Mouse (Mus musculus): ENCODE results near the gene Glyctk. TPM values are rescaled to one million over a fixed set of nuclear protein-coding genes. Genes with fewer than 3 reads are reported as not detected.

Glyctk gene
- polyA plus RNA-seq, 1 experiment from 2014 or later = 3.5 TPM

GRCm38 (mm10) chr9:106144176-106144575 lies 13.8 kb downstream of the Glyctk start:
- H3K4me1 ChIP-seq (ENCODE audit: control insufficient read depth, insufficient read depth, low read length) = peaks cover 10% of the 10 kb centered on the region

DNA sequence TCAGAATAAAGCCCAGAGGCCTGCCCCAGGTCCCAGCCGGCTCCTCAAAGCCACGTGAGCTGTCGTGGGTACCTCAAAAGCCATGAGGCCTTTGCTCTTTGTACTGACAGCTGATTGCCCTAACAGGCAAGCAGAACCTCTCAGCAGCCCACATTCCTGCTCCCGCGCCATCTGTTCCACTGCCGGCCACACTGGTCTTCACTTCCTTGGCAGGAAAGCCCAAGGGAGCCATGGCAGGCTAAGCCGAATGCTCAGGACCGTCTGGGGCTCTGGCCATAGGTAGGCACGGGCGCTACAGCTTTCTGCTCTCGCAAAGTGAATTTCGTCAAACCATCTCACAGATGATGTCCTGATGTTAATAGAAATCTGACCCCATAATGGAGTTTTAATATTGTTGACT lies 16.0 kb downstream of the Glyctk start:
- Histone ChIP-seq H3K4me1 (ENCODE audit: control insufficient read depth, insufficient read depth, low read length) (no peaks in the 10 kb centered on the region), H3K27ac (ENCODE audit: low read length) (no peak overlapping the region), H3K4me2 (ENCODE audit: low read depth, low read length) (no peak overlapping the region), H3K4me3 (replicated peaks; ENCODE audit: low read length) (no peak overlapping the region), H3K36me3 (ENCODE audit: control insufficient read depth, insufficient read depth, low read length) (no peaks in the 10 kb centered on the region), H3K9me3 (replicated peaks; ENCODE audit: control insufficient read depth, low read length) (no peaks in the 10 kb centered on the region), H3K27me3 (ENCODE audit: control insufficient read depth, insufficient read depth, low read length) (no peaks in the 10 kb centered on the region), H3K9ac (ENCODE audit: low read length) (no peak overlapping the region)
- 83% methylated on average over 12 of the region's 12 CpGs for WGBS
- ATAC-seq (ENCODE audit: insufficient read depth, low FRiP score) = no peak

More at GRCm38 (mm10) chr9:106144176-106144575, 13.8 kb downstream of the Glyctk start:
- no peak overlapping the region for H3K4me2 ChIP-seq (ENCODE audit: low read depth, low read length)
- no peaks in the 10 kb centered on the region for H3K36me3 ChIP-seq (ENCODE audit: control insufficient read depth, insufficient read depth, low read length)
- H3K9ac ChIP-seq (ENCODE audit: low read length) = no peak overlapping the region
- no peak overlapping the region for H3K4me3 ChIP-seq (replicated peaks; ENCODE audit: low read length)
- 84% methylated on average over 7 of the region's 7 CpGs for WGBS
- ATAC-seq (ENCODE audit: insufficient read depth, low FRiP score) = no peak
- no peaks in the 10 kb centered on the region for H3K9me3 ChIP-seq (replicated peaks; ENCODE audit: control insufficient read depth, low read length)
- no peak overlapping the region for H3K27ac ChIP-seq (ENCODE audit: low read length)
- 0 out of 2 replicates have a peak, but pooled peaks cover 16% of the 10 kb centered on the region for H3K27me3 ChIP-seq (ENCODE audit: control insufficient read depth, insufficient read depth, low read length)

GRCm38 (mm10) chr9:106139763-106140162 lies 18.2 kb downstream of the Glyctk start:
- Histone ChIP-seq H3K9me3 (replicated peaks; ENCODE audit: control insufficient read depth, low read length) (no peaks in the 10 kb centered on the region), H3K4me2 (ENCODE audit: low read depth, low read length) (no peak overlapping the region), H3K27ac (ENCODE audit: low read length) (no peak overlapping the region), H3K4me3 (replicated peaks; ENCODE audit: low read length) (no peak overlapping the region), H3K4me1 (ENCODE audit: control insufficient read depth, insufficient read depth, low read length) (no peaks in the 10 kb centered on the region), H3K27me3 (ENCODE audit: control insufficient read depth, insufficient read depth, low read length) (no peaks in the 10 kb centered on the region), H3K36me3 (ENCODE audit: control insufficient read depth, insufficient read depth, low read length) (no peaks in the 10 kb centered on the region), H3K9ac (ENCODE audit: low read length) (no peak overlapping the region)
- 53% methylated on average over 10 of the region's 10 CpGs for WGBS
- ATAC-seq (ENCODE audit: insufficient read depth, low FRiP score) = no peak

GRCm38 (mm10) chr9:106137671-106138216 lies 20.2 kb downstream of the Glyctk start:
- H3K4me1 ChIP-seq (ENCODE audit: control insufficient read depth, insufficient read depth, low read length) = no peaks in the 10 kb centered on the region
- no peak overlapping the region for H3K9ac ChIP-seq (ENCODE audit: low read length)
- H3K27me3 ChIP-seq (ENCODE audit: control insufficient read depth, insufficient read depth, low read length) = no peaks in the 10 kb centered on the region
- WGBS = 69% methylated on average over 10 of the region's 10 CpGs
- no peaks in the 10 kb centered on the region for H3K9me3 ChIP-seq (replicated peaks; ENCODE audit: control insufficient read depth, low read length)
- ATAC-seq (ENCODE audit: insufficient read depth, low FRiP score) = no peak
- H3K27ac ChIP-seq (ENCODE audit: low read length) = no peak overlapping the region
- H3K36me3 ChIP-seq (ENCODE audit: control insufficient read depth, insufficient read depth, low read length) = no peaks in the 10 kb centered on the region
- H3K4me3 ChIP-seq (replicated peaks; ENCODE audit: low read length) = no peak overlapping the region
- no peak overlapping the region for H3K4me2 ChIP-seq (ENCODE audit: low read depth, low read length)

DNA sequence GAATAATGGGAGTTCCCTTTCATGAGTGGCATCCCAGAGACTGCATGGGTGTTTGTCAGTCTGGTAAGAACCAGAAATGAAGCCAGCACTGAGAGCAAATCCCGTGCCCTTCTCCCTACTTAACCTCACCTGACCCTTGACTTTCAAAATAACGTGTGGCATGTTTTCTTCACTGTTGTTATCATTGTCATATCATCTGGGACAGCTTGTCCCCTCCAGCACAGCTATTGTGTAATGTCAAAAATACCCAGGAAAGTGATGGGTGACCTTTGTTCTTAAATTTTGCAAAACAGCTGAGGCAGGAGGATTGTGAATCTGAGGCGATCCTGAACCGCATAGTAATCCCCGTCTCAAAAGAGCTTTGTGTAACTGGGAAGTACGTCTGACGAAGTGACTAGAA lies 27.7 kb downstream of the Glyctk start:
- 76% methylated on average over 7 of the region's 7 CpGs for WGBS

DNA sequence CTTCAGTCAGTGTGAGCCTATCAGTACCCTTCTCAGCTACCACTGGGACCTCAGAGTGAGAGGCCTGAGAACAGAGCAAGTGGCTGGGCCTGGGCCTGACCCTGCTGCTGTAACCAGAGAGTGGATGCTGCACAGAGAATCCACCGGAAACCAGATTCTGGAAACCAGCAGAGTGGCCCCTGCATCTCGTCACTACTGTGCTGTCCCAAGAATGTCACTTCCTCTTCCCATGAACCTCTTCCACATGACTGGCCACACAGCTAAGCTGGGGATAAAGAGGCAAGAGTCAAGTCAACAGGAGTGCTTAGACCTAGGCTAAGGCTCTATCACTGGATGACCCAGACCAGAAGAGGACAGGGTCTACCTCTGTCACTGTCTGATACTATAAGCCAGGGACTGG lies 28.9 kb downstream of the Glyctk start:
- no peak overlapping the region for H3K9ac ChIP-seq (ENCODE audit: low read length)
- no peaks in the 10 kb centered on the region for H3K27me3 ChIP-seq (ENCODE audit: control insufficient read depth, insufficient read depth, low read length)
- H3K4me3 ChIP-seq (replicated peaks; ENCODE audit: low read length) = no peak overlapping the region
- no peaks in the 10 kb centered on the region for H3K9me3 ChIP-seq (replicated peaks; ENCODE audit: control insufficient read depth, low read length)
- 72% methylated on average over 2 of the region's 2 CpGs for WGBS
- no peaks in the 10 kb centered on the region for H3K4me1 ChIP-seq (ENCODE audit: control insufficient read depth, insufficient read depth, low read length)
- no peaks in the 10 kb centered on the region for H3K36me3 ChIP-seq (ENCODE audit: control insufficient read depth, insufficient read depth, low read length)
- H3K4me2 ChIP-seq (ENCODE audit: low read depth, low read length) = no peak overlapping the region
- no peak for ATAC-seq (ENCODE audit: insufficient read depth, low FRiP score)
- H3K27ac ChIP-seq (ENCODE audit: low read length) = no peak overlapping the region

More for the DNA sequence above, 27.7 kb downstream of the Glyctk start:
- Histone ChIP-seq H3K4me1 (ENCODE audit: control insufficient read depth, insufficient read depth, low read length) (no peaks in the 10 kb centered on the region), H3K9me3 (replicated peaks; ENCODE audit: control insufficient read depth, low read length) (no peaks in the 10 kb centered on the region), H3K27ac (ENCODE audit: low read length) (no peak overlapping the region), H3K4me3 (replicated peaks; ENCODE audit: low read length) (no peak overlapping the region), H3K27me3 (ENCODE audit: control insufficient read depth, insufficient read depth, low read length) (no peaks in the 10 kb centered on the region), H3K36me3 (ENCODE audit: control insufficient read depth, insufficient read depth, low read length) (no peaks in the 10 kb centered on the region), H3K9ac (ENCODE audit: low read length) (no peak overlapping the region), H3K4me2 (ENCODE audit: low read depth, low read length) (no peak overlapping the region)
- no peak for ATAC-seq (ENCODE audit: insufficient read depth, low FRiP score)

- no peak for ATAC-seq (ENCODE audit: insufficient read depth, low FRiP score)
- no peaks in the 10 kb centered on the region for H3K4me1 ChIP-seq (ENCODE audit: control insufficient read depth, insufficient read depth, low read length)
- 19% methylated on average over 2 of the region's 2 CpGs for WGBS
These were observed 31.1 kb downstream of the Glyctk start for GRCm38 (mm10) chr9:106126786-106127251.

GRCm38 (mm10) chr9:106123599-106123998 lies 34.3 kb downstream of the Glyctk start:
- no peaks in the 10 kb centered on the region for H3K4me1 ChIP-seq (ENCODE audit: control insufficient read depth, insufficient read depth, low read length)
- no peak; the same call in 1 of the 2 replicates for ATAC-seq (ENCODE audit: insufficient read depth, low FRiP score)
- H3K4me3 ChIP-seq (replicated peaks; ENCODE audit: low read length) = no peak overlapping the region
- H3K9ac ChIP-seq (ENCODE audit: low read length) = no peak overlapping the region
- no peaks in the 10 kb centered on the region for H3K9me3 ChIP-seq (replicated peaks; ENCODE audit: control insufficient read depth, low read length)
- no peak overlapping the region for H3K4me2 ChIP-seq (ENCODE audit: low read depth, low read length)
- WGBS = 43% methylated on average over 4 of the region's 4 CpGs
- H3K27ac ChIP-seq (ENCODE audit: low read length) = no peak overlapping the region
- H3K27me3 ChIP-seq (ENCODE audit: control insufficient read depth, insufficient read depth, low read length) = no peaks in the 10 kb centered on the region
- H3K36me3 ChIP-seq (ENCODE audit: control insufficient read depth, insufficient read depth, low read length) = no peaks in the 10 kb centered on the region

More at GRCm38 (mm10) chr9:106126786-106127251, 31.1 kb downstream of the Glyctk start:
- Histone ChIP-seq H3K4me3 (replicated peaks; ENCODE audit: low read length) (no peak overlapping the region), H3K27me3 (ENCODE audit: control insufficient read depth, insufficient read depth, low read length) (no peaks in the 10 kb centered on the region), H3K9ac (ENCODE audit: low read length) (no peak overlapping the region), H3K9me3 (replicated peaks; ENCODE audit: control insufficient read depth, low read length) (no peaks in the 10 kb centered on the region), H3K36me3 (ENCODE audit: control insufficient read depth, insufficient read depth, low read length) (no peaks in the 10 kb centered on the region), H3K4me2 (ENCODE audit: low read depth, low read length) (no peak overlapping the region), H3K27ac (ENCODE audit: low read length) (no peak overlapping the region)

DNA sequence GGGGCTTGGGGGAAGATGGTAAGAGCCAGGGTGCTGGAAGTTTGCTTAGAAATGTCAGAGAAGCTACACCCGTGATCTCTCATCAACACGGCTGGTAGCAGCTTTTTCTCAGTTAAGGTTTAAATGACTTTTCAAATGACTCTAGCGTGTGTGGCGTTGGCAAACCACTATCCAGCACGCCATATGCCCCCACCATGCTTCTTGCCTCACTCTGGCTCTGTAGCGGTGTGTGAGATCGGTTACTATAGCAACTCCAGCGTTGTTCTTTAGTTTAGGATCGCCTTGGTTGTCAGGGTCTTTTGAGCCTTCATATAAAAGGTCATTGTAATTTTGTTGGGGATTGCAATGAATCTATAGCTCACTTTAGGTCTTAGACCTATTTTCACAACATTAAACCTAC lies 38.9 kb downstream of the Glyctk start:
- Histone ChIP-seq H3K27me3 (ENCODE audit: control insufficient read depth, insufficient read depth, low read length) (no peaks in the 10 kb centered on the region), H3K4me3 (replicated peaks; ENCODE audit: low read length) (no peak overlapping the region), H3K4me2 (ENCODE audit: low read depth, low read length) (no peak overlapping the region), H3K36me3 (ENCODE audit: control insufficient read depth, insufficient read depth, low read length) (no peaks in the 10 kb centered on the region), H3K27ac (ENCODE audit: low read length) (no peak overlapping the region), H3K4me1 (ENCODE audit: control insufficient read depth, insufficient read depth, low read length) (no peaks in the 10 kb centered on the region), H3K9ac (ENCODE audit: low read length) (no peak overlapping the region), H3K9me3 (replicated peaks; ENCODE audit: control insufficient read depth, low read length) (no peaks in the 10 kb centered on the region)
- no peak for ATAC-seq (ENCODE audit: insufficient read depth, low FRiP score)
- WGBS = 75% methylated on average over 9 of the region's 9 CpGs
